Mouse (Mus musculus) thymus, adult 2 months (tissue): ENCODE results near the gene Os9. TPM values are rescaled to one million over a fixed set of nuclear protein-coding genes. Genes with fewer than 3 reads are reported as not detected.
A peak's percentile ranks its signal among the peaks of the same experiment; 100 is the strongest.
"Not testable (repeated sequence)": the region's sequence is repeated elsewhere in the genome, so short reads cannot be mapped to it uniquely, and the experiment has no call there.

Experiments used
- DNase-seq: peaks from one replicate; pipeline ENCODE4 v3.0.0; 2021
- H3K27ac ChIP-seq: fragments of 200-500 bp; 2 replicates; pipeline ENCODE4 v1.5.1; 2012; ENCODE audit warnings: low read length, control low read depth; ENCODE audit not compliant: control insufficient read depth, insufficient read depth
- H3K27me3 ChIP-seq: fragments of 200-500 bp; 2 replicates; pipeline ENCODE4 v1.6.1; 2012; ENCODE audit warnings: mild to moderate bottlenecking, low read length, moderate library complexity, mixed read lengths; ENCODE audit not compliant: control insufficient read depth, insufficient read depth
- H3K36me3 ChIP-seq: fragments of 200-500 bp; 2 replicates; pipeline ENCODE4 v1.6.1; 2012; ENCODE audit warnings: mild to moderate bottlenecking, low read length, moderate library complexity; ENCODE audit not compliant: control insufficient read depth, insufficient read depth
- H3K4me1 ChIP-seq: fragments of 200-500 bp; replicated peaks from 2 replicates; pipeline ENCODE4 v1.6.1; 2012; ENCODE audit warnings: low read length; ENCODE audit not compliant: control insufficient read depth, insufficient read depth
- H3K4me3 ChIP-seq: fragments of 200-500 bp; 2 replicates; pipeline ENCODE4 v1.5.1; 2012; ENCODE audit warnings: mild to moderate bottlenecking, low read length, control low read depth, moderate library complexity; ENCODE audit not compliant: control insufficient read depth, insufficient read depth
- CTCF ChIP-seq: fragments of 200-500 bp; IDR thresholded peaks from 2 replicates; pipeline ENCODE4 v1.5.1; 2012; ENCODE audit warnings: mild to moderate bottlenecking, control low read depth, low read length, moderate library complexity, borderline replicate concordance; ENCODE audit not compliant: control insufficient read depth, poor library complexity, insufficient read depth; ENCODE audit errors: extremely low read depth
- POLR2A ChIP-seq: fragments of 200-500 bp; IDR thresholded peaks from 2 replicates; pipeline ENCODE4 v1.6.1; 2012; ENCODE audit warnings: mild to moderate bottlenecking, low read length, control low read depth, moderate library complexity; ENCODE audit not compliant: control insufficient read depth, poor library complexity, insufficient read depth; ENCODE audit errors: extremely low read depth
- WGBS: fragments of 180-500 bp; shearing (Covaris S2); methylation state at CpG from one replicate; pipeline ENCODE4 v1.1.7; 2018; 5-methylcytosine and 5-hydroxymethylcytosine counted together
- polyA plus RNA-seq: library from polyadenylated mRNA; depleted of rRNA; stranded (reverse); fragments of >200 nt; gene quantifications from 2 replicates; pipeline ENCODE4 v1.2.3, GENCODE M21; 2012

The Os9 gene
- polyA plus RNA-seq, 1 experiment: 106 TPM

GRCm38 (mm10) chr10:127165354-127165653, 44.4 kb upstream of the Os9 start:
- peak overlapping the region; percentile 82 for H3K4me3 ChIP-seq
- peak overlapping the region; percentile 59 for H3K27ac ChIP-seq
- WGBS: under 1% methylated on average over 42 of the region's 42 CpGs
- DNase-seq: no peak
- H3K27me3 ChIP-seq: no peaks in the 10 kb centered on the region
- H3K4me1 ChIP-seq: peaks cover 30% of the 10 kb centered on the region
- 0 out of 2 replicates have a peak, but pooled peaks cover 5% of the 10 kb centered on the region for H3K36me3 ChIP-seq
- TF ChIP-seq CTCF: no peak
- TF ChIP-seq POLR2A: no peak

- TF ChIP-seq POLR2A (peak; percentile 84; the same call in 1 of the 2 replicates), CTCF (peak; percentile 97)
- 4% methylated on average over 52 of the region's 52 CpGs for WGBS
- Histone ChIP-seq H3K4me3 (peak within 1 kb of the TSS; percentile 82), H3K36me3 (0 out of 2 replicates have a peak, but pooled peaks cover under 1% of the 10 kb centered on the region), H3K27ac (peak within 1 kb of the TSS; percentile 65), H3K27me3 (no peaks in the 10 kb centered on the region), H3K4me1 (peaks cover 31% of the 10 kb centered on the region)
- peak; percentile 82 for DNase-seq
Measured at GRCm38 (mm10) chr10:127164631-127165353, 43.9 kb upstream of the Os9 start, which contains the start of gene B4galnt1. TSS of gene B4galnt1 (plus strand) at chr10:127165225.

GRCm38 (mm10) chr10:127164190-127164589, 43.3 kb upstream of the Os9 start:
- Histone ChIP-seq H3K27ac (no peak overlapping the region; the same call in 1 of the 2 replicates), H3K27me3 (no peaks in the 10 kb centered on the region), H3K4me1 (peaks cover 31% of the 10 kb centered on the region), H3K36me3 (no peaks in the 10 kb centered on the region), H3K4me3 (no peak overlapping the region)
- no peak for DNase-seq
- 91% methylated on average over 4 of the region's 4 CpGs for WGBS
- no peak for TF ChIP-seq CTCF
- no peak for TF ChIP-seq POLR2A

DNA sequence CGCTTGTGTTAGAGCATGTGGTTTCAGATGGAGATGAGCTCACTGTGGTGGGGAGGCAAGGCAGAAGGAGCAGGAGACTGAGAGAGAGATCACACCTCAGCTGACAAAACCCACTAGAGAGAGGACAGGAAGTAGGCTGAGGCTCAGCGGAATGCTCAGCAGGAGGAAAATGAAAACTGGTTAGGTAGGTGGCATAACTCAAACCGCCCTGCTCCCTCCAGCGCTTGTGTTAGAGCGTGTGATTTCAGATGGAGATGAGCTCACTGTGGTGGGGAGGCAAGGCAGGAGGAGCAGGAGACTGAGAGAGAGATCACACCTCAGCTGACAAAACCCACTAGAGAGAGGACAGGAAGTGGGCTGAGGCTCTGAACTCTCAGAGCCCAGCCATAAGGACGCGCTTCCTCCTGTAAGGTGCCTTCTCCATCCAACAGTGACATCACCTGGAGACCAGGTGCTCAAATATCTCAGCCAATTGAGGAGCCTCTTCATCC, 41.9 kb upstream of the Os9 start:
- peak; percentile 65 for DNase-seq
- not testable (repeated sequence) for H3K36me3 ChIP-seq, H3K27me3 ChIP-seq, H3K4me3 ChIP-seq
- Histone ChIP-seq H3K4me1 (peaks cover 31% of the 10 kb centered on the region), H3K27ac (peak overlapping the region; percentile 85)
- WGBS: 0% methylated on average over 7 of the region's 7 CpGs

DNA sequence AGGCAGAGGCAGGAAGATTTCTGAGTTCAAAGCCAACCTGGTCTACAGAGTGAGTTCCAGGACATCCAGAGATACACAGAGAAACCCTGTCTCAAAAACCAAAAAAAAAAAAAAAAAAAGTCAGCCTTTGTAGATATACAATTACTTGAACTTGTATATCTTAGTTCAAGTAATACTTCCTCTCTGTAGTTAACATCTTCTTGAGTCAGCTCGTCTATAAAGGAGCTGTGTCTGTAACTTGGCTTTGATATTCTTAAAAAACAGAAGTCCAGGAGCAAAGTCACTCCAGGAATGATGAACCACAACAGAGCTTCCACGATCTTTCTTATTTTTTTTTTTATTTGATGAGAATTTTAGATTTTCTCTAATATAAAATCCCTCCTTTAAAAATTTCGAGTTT, 39.8 kb upstream of the Os9 start:
- no peak for DNase-seq
- H3K36me3 ChIP-seq: no peaks in the 10 kb centered on the region
- H3K4me3 ChIP-seq: no peak overlapping the region
- no peak for TF ChIP-seq CTCF
- no peak for TF ChIP-seq POLR2A
- WGBS: 55% methylated on average over 3 of the region's 3 CpGs
- H3K27ac ChIP-seq: no peak overlapping the region
- peaks cover 19% of the 10 kb centered on the region for H3K4me1 ChIP-seq
- H3K27me3 ChIP-seq: no peaks in the 10 kb centered on the region

DNA sequence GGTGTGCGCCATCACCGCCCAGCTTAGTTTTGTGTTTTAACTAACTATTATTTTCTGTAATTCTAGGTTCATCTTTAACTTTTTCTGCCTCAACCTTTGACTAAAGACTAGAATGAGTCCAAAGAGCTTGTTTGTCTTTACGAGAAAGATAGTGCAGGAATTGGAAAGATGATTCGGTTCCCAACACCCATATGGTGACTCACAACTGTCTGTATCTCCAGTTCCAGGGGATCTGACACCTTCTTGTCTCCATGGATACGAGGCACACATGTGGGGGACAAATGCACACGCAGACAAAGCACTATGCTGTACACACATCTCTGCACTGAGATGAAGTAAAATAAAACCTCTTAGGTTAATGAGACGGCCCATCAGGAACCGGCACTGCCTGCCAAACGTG, 39.1 kb upstream of the Os9 start:
- H3K36me3 ChIP-seq: no peaks in the 10 kb centered on the region
- TF ChIP-seq CTCF (no peak), POLR2A (no peak)
- no peaks in the 10 kb centered on the region for H3K27me3 ChIP-seq
- 96% methylated on average over 9 of the region's 9 CpGs for WGBS
- peaks cover 19% of the 10 kb centered on the region for H3K4me1 ChIP-seq
- DNase-seq: no peak
- H3K27ac ChIP-seq: no peak overlapping the region
- no peak overlapping the region for H3K4me3 ChIP-seq

GRCm38 (mm10) chr10:127158471-127158870, 37.5 kb upstream of the Os9 start:
- DNase-seq: no peak
- Histone ChIP-seq H3K27me3 (no peaks in the 10 kb centered on the region), H3K4me1 (peaks cover 9% of the 10 kb centered on the region), H3K4me3 (no peak overlapping the region), H3K27ac (no peak overlapping the region), H3K36me3 (no peaks in the 10 kb centered on the region)
- WGBS: 89% methylated on average over 3 of the region's 3 CpGs
- TF ChIP-seq POLR2A (no peak), CTCF (no peak)
